Mouse (Mus musculus) olfactory bulb, adult 2 months (tissue): Measurements from ENCODE around the gene Gngt2. TPM values are rescaled to one million over a fixed set of nuclear protein-coding genes. Genes with fewer than 3 reads are reported as not detected.

Source experiments
- H3K27ac ChIP-seq: fragments of 200-500 bp; 2 replicates; pipeline ENCODE4 v1.5.1; 2012; ENCODE audit warnings: low read depth, low read length; ENCODE audit not compliant: insufficient read depth
- H3K4me1 ChIP-seq: fragments of 200-500 bp; 2 replicates; pipeline ENCODE4 v1.6.1; 2012; ENCODE audit warnings: low read length; ENCODE audit not compliant: control insufficient read depth, insufficient read depth
- H3K4me3 ChIP-seq: fragments of 200-500 bp; 2 replicates; pipeline ENCODE4 v1.5.1; 2012; ENCODE audit warnings: mild to moderate bottlenecking, low read depth, low read length, moderate library complexity; ENCODE audit not compliant: insufficient read depth
- CTCF ChIP-seq: fragments of 200-500 bp; IDR thresholded peaks from 2 replicates; pipeline ENCODE4 v1.5.1; 2012; ENCODE audit warnings: low read depth, mild to moderate bottlenecking, low read length, moderate library complexity; ENCODE audit not compliant: insufficient read depth
- POLR2A ChIP-seq: fragments of 200-500 bp; IDR thresholded peaks from 2 replicates; pipeline ENCODE4 v1.6.1; 2012; ENCODE audit warnings: mild to moderate bottlenecking, low read depth, low read length, moderate library complexity; ENCODE audit not compliant: insufficient read depth
- WGBS: fragments of 180-500 bp; shearing (Covaris S2); methylation state at CpG from one replicate; pipeline ENCODE4 v1.1.7; 2018; 5-methylcytosine and 5-hydroxymethylcytosine counted together
- polyA plus RNA-seq: library from polyadenylated mRNA; stranded (reverse); fragments of >200 nt; gene quantifications from 2 replicates; pipeline ENCODE4 v1.2.4, GENCODE M21; 2012; ENCODE audit warnings: low replicate concordance; ENCODE audit not compliant: missing spikeins, insufficient read depth, insufficient read length

Gngt2 gene
- polyA plus RNA-seq, 1 experiment = not detected

DNA sequence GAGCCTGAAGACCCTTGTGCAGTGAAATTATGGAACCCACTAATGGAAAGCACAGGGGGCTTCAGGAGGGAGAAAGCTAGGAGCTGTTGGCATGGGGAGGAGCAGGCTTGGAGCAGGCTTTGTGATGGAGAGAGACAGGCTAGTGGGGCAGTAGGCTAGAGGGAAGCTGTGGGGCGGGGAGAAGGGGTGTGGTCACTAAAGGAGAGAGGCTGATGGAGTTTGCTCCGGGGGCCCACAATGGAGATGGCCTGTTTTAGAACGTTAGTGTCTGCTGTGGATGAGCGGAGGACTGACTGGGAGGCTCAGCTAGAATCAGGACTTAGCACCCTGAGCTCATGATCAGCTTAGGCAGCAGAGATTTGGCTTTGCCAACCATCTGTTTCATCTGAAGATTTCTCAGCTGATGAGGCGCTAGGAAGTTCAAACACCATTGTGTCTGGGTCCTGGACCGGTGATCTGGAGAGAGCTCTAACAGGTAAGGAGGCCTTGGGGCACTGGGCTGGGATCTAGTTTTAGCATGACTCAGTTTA is 6.5 kb downstream of the Gngt2 start:
- Histone ChIP-seq H3K27ac (no peak overlapping the region), H3K4me1 (peaks cover 12% of the 10 kb centered on the region), H3K4me3 (no peak overlapping the region)
- WGBS = 72% methylated on average over 6 of the region's 6 CpGs
- TF ChIP-seq CTCF (no peak), POLR2A (no peak)

DNA sequence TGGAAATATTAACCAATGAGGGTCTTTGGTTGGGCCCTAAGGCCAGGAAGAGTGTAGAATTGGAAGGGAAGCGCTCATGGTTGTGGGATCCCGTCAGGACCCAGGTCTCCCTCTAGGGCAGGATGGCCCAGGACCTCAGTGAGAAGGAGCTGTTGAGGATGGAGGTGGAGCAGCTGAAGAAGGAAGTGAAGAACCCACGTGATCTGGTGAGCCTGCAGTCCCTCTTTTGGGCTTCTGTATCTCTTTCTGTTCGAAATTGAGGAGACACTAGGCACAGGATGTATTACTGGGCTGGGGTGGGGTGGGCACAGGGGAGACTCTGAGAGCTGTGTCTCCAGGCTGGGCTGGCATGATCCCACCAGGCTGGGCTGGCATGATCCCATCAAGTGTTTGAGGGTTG is 7.9 kb downstream of the Gngt2 start:
- WGBS = 70% methylated on average over 4 of the region's 4 CpGs
- Histone ChIP-seq H3K4me1 (peaks cover 12% of the 10 kb centered on the region), H3K4me3 (no peak overlapping the region), H3K27ac (no peak overlapping the region)
- TF ChIP-seq POLR2A = no peak
- no peak for TF ChIP-seq CTCF

DNA sequence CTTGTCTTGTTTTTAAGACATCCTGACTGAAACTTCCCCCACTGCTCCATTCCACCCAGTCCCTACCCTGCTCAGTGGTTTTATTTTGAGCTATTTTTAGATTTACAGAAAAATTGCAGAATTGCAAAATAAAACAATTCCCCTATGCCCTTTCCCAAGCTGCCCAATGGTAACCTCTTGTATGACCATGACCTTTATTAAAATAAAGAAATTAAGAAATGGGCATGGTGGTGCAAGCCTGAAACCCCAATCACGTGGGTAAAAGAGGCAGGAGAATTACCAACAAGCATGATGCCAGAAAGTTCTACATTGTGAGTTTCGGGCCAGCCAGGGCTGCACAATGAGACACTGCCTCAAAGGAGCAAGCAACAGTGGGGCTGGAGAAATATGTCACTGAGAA is 13.9 kb downstream of the Gngt2 start:
- 59% methylated on average over 2 of the region's 2 CpGs for WGBS
- no peak for TF ChIP-seq CTCF
- TF ChIP-seq POLR2A = no peak
- Histone ChIP-seq H3K27ac (no peak overlapping the region), H3K4me1 (no peaks in the 10 kb centered on the region), H3K4me3 (no peak overlapping the region)

DNA sequence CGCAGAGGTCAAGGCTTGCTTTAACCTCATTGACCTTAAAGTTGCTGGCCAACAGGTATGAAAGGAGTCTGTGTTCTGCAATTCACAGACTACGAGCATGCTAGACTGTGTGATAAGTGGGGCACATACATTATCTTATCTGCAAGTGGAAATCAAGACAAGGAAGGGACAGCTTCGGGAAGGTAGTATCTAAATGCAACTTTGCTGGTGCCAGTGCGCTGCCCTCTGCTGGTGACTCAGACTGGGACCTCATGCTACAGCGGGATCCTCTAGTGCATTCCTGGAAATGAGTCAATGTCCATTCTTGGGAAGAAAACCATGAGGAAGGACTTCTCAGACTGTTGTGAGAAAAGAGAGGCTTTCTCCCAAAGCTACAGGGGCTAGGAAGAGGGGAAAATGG is 16.7 kb downstream of the Gngt2 start:
- Histone ChIP-seq H3K4me1 (no peaks in the 10 kb centered on the region), H3K4me3 (no peak overlapping the region), H3K27ac (no peak overlapping the region)
- TF ChIP-seq POLR2A (no peak), CTCF (no peak)
- WGBS = 47% methylated on average over 5 of the region's 5 CpGs

DNA sequence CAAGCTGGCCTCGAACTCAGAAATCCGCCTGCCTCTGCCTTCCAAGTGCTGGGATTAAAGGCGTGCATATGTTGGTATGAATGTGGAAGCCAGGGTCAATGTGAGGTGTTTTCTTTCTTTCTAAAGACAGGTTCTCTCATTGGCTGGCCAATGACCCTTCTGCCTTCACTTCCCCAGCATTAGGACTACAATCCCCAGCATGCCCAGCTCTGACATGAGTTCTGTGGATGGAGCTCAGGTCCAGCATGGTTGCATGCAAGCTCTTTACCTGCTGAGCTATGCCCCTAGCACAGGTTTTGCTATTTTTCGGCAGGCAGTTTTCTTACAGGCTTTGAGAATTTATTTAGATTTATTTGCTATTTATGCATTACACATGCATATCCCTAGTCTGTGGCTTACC is 20.3 kb downstream of the Gngt2 start:
- TF ChIP-seq POLR2A = no peak
- TF ChIP-seq CTCF = no peak

DNA sequence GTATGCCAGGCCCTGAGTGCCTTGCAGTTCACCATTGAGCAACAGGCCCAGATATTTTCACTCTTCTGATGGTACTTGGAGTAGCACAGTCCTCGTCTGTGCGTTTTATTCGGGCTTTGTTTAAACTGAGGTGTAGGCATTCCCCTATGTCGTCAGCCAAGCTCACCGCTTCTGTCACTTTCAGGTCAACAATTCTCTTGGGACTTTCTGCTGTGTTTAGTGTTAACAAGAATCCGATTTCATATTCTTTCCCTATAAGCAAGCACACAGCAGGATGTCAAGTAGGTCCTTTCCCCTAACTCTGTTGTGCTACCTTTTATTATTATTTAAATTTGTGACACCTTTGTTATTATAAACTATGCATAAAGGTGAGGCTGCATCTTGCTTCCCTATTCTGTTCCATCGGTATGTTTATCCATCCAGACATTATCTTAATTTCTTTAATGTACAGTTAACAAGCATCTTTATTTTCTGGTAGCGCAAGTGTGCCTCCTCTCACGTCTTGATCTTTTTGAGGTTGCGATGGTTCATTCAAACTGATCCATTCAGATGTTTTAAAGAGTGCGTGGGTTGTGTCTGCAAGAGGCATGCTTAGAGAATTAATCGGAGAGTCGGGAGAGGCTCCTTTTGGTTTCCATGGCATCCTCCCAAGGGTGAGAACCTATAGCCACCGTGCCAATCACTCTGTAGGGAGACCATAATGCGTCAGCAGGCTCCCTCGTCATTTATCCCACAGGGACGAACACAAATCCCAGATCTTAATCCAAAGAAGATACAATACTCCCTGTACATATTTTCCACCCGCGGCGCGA is 20.9 kb downstream of the Gngt2 start:
- Histone ChIP-seq H3K4me3 (peak overlapping the region; percentile 79), H3K27ac (peak overlapping the region; percentile 87), H3K4me1 (no peaks in the 10 kb centered on the region)
- TF ChIP-seq POLR2A (no peak), CTCF (no peak)
- 17% methylated on average over 21 of the region's 21 CpGs for WGBS

More for the DNA sequence above, 20.3 kb downstream of the Gngt2 start:
- 79% methylated on average over 4 of the region's 4 CpGs for WGBS
- no peaks in the 10 kb centered on the region for H3K4me1 ChIP-seq
- H3K27ac ChIP-seq = no peak overlapping the region
- no peak overlapping the region for H3K4me3 ChIP-seq

DNA sequence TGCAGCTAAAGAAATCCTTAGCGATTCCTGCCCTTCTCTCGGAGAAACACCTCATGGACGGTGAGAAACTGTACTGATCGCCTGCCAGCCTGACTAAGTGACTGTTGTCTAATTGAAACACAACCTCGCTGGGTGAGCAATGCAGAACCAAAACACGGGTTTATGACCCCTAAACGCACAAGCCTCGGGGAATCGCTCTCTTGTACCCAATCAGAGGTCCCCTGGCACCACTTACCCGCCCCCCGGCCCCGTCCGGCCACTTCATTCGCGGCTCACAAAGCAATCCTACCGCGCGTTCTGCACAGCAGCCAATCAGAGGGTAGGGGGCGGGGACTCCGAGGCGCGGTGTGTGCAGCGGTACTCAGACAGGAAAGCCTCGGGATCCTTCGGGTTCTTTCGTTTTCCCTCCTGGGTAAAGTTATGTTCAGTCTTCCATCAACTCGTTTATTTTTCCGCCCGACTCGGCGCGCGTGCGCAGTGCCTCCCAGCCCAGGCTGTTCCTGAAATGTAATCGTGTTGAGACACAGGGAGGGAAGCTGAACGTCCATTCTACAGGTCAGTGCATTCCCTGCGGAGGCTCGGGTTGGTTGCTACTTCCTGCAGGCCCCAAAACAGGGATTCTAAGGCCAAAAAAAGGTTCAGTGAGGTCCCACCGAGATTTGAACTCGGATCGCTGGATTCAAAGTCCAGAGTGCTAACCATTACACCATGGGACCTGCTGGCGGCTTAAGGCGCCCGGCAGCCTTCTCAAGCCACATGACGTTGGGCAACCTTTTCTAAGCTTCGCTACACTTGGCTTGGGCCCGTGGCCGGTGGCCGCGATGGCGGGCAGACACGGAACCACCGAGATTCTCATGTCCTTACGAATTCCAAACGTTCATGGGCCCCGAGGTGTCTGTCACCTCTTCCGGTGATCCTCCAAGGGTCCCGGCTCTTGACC is 21.8 kb downstream of the Gngt2 start:
- H3K27ac ChIP-seq = peak overlapping the region; percentile 87
- under 1% methylated on average over 58 of the region's 58 CpGs for WGBS
- no peak for TF ChIP-seq CTCF
- peak; percentile 16; the same call in 1 of the 2 replicates for TF ChIP-seq POLR2A

DNA sequence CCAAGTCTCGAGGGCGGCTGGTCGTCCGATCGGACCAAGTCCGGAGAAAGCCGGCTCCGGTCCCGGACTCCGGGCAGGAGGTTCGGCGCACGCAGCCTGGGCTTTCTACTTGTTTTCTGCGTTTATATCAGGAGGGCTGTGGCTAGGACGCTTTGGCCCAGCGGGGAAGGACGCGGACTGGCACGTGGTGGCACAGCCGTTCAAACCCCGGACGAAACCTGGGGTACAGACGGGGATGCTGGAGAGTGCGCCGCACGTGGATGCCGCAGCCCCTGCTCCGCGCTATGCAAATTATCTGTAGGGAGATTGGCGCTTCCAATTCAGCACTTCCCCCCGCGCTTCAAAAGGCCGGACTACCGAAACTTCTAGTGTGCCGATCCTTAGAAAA is 22.4 kb downstream of the Gngt2 start:
- TF ChIP-seq CTCF = no peak
- TF ChIP-seq POLR2A = no peak
- H3K4me3 ChIP-seq = peak overlapping the region; percentile 82
- WGBS = under 1% methylated on average over 35 of the region's 35 CpGs
- no peaks in the 10 kb centered on the region for H3K4me1 ChIP-seq
- peak overlapping the region; percentile 36 for H3K27ac ChIP-seq

More for the DNA sequence above, 21.8 kb downstream of the Gngt2 start:
- peak overlapping the region; percentile 82 for H3K4me3 ChIP-seq
- no peaks in the 10 kb centered on the region for H3K4me1 ChIP-seq
